ENCODE assay signal across 15 mouse cellular contexts in genomic region chr1:67307591-67307990, GRCm38 (mm10).
"Had no signal": no experiment of that assay in that cellular context is flagged by ENCODE, and none has a peak within 500 bp of the region (broad histone marks: within the 10 kb centered on the region; RNA-seq: fewer than 3 reads in every experiment).

No protein-coding gene starts in this region.

- DNase-seq: gastrocnemius, adult 2 months; gastrocnemius, postnatal 10 days; gastrocnemius, postnatal 25 days; heart, postnatal 10 days; heart, postnatal 4 days; kidney, adult 18-20 months; kidney, adult 8-10 months; kidney, postnatal 10 days; kidney, postnatal 25 days; kidney, postnatal 4 days; layer of hippocampus, adult 9-11 months; layer of hippocampus, postnatal 36 days; liver; liver, embryonic 13.5 days; liver, postnatal 0 days had no signal
